Mouse (Mus musculus) CH12F3 (cell line): Measurements from ENCODE around the gene Kank2.

Experiments used
- in situ Hi-C: fragments of 300-500 bp; cut with MboI; formaldehyde crosslinking; loops from 2 replicates; pipeline ENCODE4 v1.14.3; 2020; ENCODE audit warnings: low sequenced_read_pairs

Kank2 gene

DNA sequence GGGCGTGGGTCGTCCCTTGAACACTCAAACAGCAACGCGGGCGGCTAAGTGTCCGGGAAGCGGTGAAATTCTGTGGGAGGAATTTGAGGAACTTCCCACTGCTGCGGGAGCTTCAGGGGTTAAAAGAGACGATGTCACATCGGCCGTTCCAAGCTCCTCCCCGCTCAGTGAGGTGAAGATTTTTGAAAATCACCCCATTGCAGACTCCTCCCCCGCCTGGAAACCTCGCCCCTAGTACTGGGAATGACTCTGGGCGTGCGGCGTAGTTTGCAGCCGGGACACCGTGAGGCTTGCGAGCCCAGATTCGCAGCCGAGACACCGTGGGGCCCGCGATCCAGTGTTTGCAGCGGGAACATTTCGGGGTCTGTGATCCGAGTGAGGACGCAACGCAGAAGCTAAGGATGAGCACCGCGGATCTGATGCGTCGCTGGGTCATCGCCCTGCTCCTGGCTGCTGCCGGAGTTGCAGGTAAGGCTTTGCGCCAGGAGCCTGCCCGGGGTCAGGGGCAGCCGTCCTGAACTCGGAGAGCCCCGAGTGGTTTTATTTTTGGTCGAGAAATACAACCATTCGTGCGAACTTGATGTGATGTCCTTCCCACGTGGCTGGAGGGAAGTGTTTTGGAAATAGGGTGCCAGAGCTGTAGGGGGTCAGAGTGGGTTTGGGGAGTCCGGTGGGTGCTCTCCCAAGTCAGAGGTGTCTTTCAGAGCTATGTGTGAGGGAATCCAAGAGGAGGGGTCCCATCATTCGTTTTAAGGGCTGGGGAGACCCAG, 75.0 kb downstream of the Kank2 start, which contains the start of gene Ldlr:
Ldlr (plus strand) TSS at position 107 of the 770 bp plus-strand sequence.
- in situ Hi-C loops: no loop called here

DNA sequence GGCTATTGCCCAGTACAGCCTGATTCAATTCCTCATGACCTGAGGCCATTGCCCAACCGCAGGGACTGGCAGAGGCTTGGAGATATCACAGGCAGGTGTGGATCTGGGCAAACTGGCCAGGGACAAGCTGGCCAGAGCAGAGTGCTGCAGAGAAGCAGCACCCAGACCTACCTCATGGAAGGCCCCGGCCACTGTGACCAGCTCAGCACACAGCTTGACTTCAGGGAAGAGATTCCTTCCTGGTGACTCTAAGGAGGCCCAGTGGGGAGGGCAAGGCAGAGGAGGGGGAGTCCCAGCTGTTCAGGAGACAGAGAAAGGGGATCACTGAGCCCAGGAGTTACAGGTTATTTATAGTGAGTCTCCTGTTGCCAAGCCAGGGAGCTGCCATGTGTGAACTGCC, 77.5 kb downstream of the Kank2 start:
- in situ Hi-C loops: no loop called here

DNA sequence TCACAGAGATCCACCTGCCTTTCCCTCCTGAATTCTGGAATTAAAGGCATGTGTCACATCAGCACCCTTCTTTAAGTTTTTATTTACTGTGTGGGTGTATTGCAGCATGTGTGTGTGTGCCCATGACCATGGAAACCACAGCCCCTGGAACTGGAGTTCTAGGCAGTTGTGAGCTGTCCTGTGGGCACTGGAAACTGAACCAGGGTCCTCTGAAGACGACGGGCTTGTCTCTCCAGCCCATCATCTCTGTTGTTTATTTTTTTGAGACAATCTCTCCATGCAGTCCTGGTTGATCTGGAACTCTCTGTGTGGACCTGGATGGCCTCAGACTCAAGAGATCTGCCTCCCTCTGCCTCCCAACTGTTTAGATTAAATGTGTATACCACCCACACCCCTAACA, 81.5 kb downstream of the Kank2 start:
- in situ Hi-C loops: no loop called here
